Mouse (Mus musculus) lung, embryonic 15.5 days (tissue): ENCODE data around the gene Nhlrc4. TPM values are rescaled to one million over a fixed set of nuclear protein-coding genes. Genes with fewer than 3 reads are reported as not detected.

ENCODE experiments used
- ATAC-seq: fragments of 200-750 bp; cut with Nextera tagmentation; 2 replicates; pipeline ENCODE4 v1.8.0; 2017; ENCODE audit warnings: moderate number of reproducible peaks, borderline replicate concordance; ENCODE audit not compliant: low FRiP score, low TSS enrichment; ENCODE audit errors: extremely low read depth
- H3K27ac ChIP-seq: fragments of 300-500 bp; sonication (generic); 2 replicates; pipeline ENCODE4 v1.5.1; 2015; ENCODE audit warnings: moderate library complexity, mild to moderate bottlenecking, inconsistent platforms
- H3K27me3 ChIP-seq: fragments of 300-500 bp; sonication (generic); 2 replicates; pipeline ENCODE4 v1.6.1; 2015; ENCODE audit warnings: inconsistent platforms
- H3K36me3 ChIP-seq: fragments of 300-500 bp; sonication (generic); 2 replicates; pipeline ENCODE4 v1.6.1; 2015; ENCODE audit warnings: inconsistent platforms
- H3K4me1 ChIP-seq: fragments of 300-500 bp; sonication (generic); 2 replicates; pipeline ENCODE4 v1.6.1; 2015; ENCODE audit warnings: inconsistent platforms
- H3K4me2 ChIP-seq: fragments of 300-500 bp; sonication (generic); 2 replicates; pipeline ENCODE4 v1.6.1; 2015; ENCODE audit warnings: inconsistent platforms, mild to moderate bottlenecking, moderate library complexity
- H3K4me3 ChIP-seq: fragments of 300-500 bp; sonication (generic); 2 replicates; pipeline ENCODE4 v1.5.1; 2015; ENCODE audit warnings: mild to moderate bottlenecking, inconsistent platforms
- H3K9ac ChIP-seq: fragments of 300-500 bp; sonication (generic); 2 replicates; pipeline ENCODE4 v1.6.1; 2015; ENCODE audit warnings: inconsistent platforms
- H3K9me3 ChIP-seq: fragments of 300-500 bp; sonication (generic); 2 replicates; pipeline ENCODE4 v1.6.1; 2016; ENCODE audit warnings: inconsistent platforms
- WGBS: fragments of 180-500 bp; shearing (Covaris S2); methylation state at CpG from one replicate; pipeline ENCODE4 v1.1.7; 2015; 5-methylcytosine and 5-hydroxymethylcytosine counted together
- polyA plus RNA-seq: library from polyadenylated mRNA; unstranded; fragments of >200 nt; fragmentation: Nextera tagmentation; extraction: Ambion mirVana; gene quantifications from 2 replicates; pipeline ENCODE4 v1.2.1, GENCODE M21; 2015

The Nhlrc4 gene
- polyA plus RNA-seq, 1 experiment from 2014 or later: 0.51 TPM

DNA sequence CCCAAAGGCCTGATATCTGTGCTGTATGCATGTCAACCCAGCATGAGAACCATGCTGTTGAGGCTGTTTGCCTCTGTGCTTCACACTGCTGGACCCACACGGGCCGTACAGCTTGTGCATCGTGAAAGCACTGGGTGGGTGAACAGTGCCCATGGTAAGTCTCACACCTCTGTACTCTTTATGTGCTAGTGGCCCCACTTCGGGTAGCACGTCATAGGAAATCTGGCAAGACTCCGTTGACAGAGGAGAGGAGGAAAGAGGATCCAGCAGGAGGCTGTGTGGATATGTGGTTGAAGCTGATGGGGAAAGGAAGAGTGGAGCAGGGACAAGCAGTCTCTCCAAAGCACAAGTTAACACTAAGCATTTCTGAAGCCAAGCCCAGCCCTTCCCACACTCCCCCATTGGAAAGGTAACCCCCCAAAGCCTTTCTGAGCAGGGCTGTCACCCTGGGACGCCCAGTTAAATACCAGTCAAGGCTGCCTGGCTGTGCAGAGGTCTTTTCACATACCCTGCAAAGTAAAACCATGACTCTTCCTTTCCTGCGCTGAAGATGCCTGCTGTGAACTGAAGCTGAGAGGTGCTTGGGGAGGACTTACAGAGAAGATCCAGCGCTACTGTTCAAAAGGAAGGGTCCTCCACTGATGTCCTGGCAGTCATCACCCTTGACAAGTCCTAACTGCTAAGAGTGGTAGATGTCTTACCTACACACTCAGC lies 26.6 kb downstream of the Nhlrc4 start:
- peak overlapping the region; percentile 85 for H3K9ac ChIP-seq
- no peak for ATAC-seq
- H3K27ac ChIP-seq: no peak overlapping the region
- H3K4me2 ChIP-seq: peak overlapping the region; percentile 85
- no peaks in the 10 kb centered on the region for H3K27me3 ChIP-seq
- WGBS: 81% methylated on average over 9 of the region's 9 CpGs
- peak overlapping the region; percentile 84 for H3K4me3 ChIP-seq
- H3K9me3 ChIP-seq: no peaks in the 10 kb centered on the region
- peaks cover 30% of the 10 kb centered on the region for H3K4me1 ChIP-seq
- H3K36me3 ChIP-seq: peaks cover 5% of the 10 kb centered on the region; the same call in 1 of the 2 replicates

DNA sequence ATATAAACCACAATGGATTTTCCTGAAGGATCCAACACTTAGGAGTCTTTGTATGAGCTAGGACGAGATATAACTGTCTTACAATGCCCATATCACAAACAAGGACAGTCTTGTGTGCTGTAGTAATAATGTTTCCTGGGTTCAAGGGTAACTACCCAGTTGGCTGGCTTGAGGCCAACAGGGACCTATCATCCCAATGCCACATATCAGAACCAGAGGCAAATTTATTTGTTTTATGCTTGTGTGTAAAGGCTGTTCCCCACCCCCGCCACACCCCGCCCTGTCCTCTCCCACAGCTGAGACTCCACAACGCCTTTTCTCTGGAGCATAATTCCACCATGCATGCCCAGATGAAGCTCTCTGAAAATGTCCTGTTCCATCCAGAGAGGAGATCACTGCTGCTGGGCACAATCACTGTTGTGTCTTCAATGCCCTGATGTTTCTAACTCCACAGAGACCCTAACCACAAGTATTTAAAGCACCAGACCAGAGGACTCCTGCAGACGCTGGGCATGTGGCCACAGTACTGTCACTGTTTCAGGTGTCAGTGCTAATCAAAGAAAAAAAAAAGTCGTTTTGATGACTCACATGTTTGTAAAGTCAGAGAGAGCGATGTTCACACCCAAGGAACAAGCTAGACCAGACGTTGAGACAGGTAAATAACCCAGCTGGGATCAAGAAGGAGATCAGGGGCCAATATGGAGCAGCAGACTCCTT lies 27.7 kb downstream of the Nhlrc4 start:
- peaks cover 5% of the 10 kb centered on the region; the same call in 1 of the 2 replicates for H3K36me3 ChIP-seq
- H3K4me3 ChIP-seq: no peak overlapping the region
- H3K27ac ChIP-seq: no peak overlapping the region
- no peaks in the 10 kb centered on the region for H3K9me3 ChIP-seq
- no peak overlapping the region for H3K9ac ChIP-seq
- 76% methylated on average over 8 of the region's 8 CpGs for WGBS
- no peak overlapping the region for H3K4me2 ChIP-seq
- no peak for ATAC-seq
- H3K4me1 ChIP-seq: peaks cover 30% of the 10 kb centered on the region
- no peaks in the 10 kb centered on the region for H3K27me3 ChIP-seq

DNA sequence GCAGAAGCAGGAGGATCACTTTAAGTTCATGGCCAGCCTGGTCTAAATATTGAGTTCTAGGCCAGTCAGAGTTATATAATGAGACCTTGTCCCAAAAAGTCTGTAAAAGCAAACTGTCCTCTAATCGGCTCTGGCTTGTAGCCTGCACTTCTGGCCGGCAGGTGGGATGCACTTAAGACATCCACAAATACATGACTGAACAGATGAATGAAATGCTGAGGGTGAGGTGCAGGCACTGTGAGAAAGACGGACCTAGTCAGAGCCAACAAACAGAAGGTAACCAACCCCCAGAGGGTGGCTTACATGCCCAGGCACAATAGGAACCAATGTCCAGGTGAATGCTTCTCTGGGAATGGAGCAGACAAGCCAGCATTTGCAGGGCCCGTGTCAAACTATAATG lies 30.5 kb downstream of the Nhlrc4 start:
- Histone ChIP-seq H3K4me3 (no peak overlapping the region), H3K9ac (no peak overlapping the region), H3K27me3 (no peaks in the 10 kb centered on the region), H3K27ac (peak overlapping the region; percentile 34), H3K9me3 (no peaks in the 10 kb centered on the region), H3K36me3 (peaks cover 5% of the 10 kb centered on the region; the same call in 1 of the 2 replicates), H3K4me1 (peaks cover 25% of the 10 kb centered on the region), H3K4me2 (no peak overlapping the region)
- WGBS: 64% methylated on average over 4 of the region's 4 CpGs
- ATAC-seq: no peak

DNA sequence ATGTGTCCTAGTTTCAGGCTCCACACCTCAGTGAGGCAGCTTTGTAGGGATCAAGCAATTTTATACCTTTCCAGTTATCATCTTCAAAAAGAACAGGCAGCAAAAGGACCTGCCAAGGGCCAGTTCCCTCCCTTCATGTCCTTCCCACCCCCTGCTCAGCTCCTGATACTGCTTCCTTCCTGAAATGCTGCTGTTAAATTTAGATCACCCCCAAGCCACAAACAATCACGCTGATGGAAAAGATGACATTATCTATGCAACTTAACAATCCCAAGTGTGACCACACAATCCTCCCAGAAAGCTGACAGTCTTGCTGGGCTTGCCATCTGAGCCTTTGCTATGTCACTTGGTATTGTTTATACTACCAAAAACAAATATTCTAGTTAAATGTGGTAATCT lies 30.9 kb downstream of the Nhlrc4 start:
- H3K27me3 ChIP-seq: no peaks in the 10 kb centered on the region
- H3K36me3 ChIP-seq: peaks cover 5% of the 10 kb centered on the region; the same call in 1 of the 2 replicates
- no peak overlapping the region for H3K4me3 ChIP-seq
- ATAC-seq: no peak
- H3K4me2 ChIP-seq: no peak overlapping the region
- peak overlapping the region; percentile 34 for H3K27ac ChIP-seq
- no peaks in the 10 kb centered on the region for H3K9me3 ChIP-seq
- WGBS: 62% methylated on average over 1 of the region's 1 CpGs
- peaks cover 23% of the 10 kb centered on the region for H3K4me1 ChIP-seq
- H3K9ac ChIP-seq: no peak overlapping the region

DNA sequence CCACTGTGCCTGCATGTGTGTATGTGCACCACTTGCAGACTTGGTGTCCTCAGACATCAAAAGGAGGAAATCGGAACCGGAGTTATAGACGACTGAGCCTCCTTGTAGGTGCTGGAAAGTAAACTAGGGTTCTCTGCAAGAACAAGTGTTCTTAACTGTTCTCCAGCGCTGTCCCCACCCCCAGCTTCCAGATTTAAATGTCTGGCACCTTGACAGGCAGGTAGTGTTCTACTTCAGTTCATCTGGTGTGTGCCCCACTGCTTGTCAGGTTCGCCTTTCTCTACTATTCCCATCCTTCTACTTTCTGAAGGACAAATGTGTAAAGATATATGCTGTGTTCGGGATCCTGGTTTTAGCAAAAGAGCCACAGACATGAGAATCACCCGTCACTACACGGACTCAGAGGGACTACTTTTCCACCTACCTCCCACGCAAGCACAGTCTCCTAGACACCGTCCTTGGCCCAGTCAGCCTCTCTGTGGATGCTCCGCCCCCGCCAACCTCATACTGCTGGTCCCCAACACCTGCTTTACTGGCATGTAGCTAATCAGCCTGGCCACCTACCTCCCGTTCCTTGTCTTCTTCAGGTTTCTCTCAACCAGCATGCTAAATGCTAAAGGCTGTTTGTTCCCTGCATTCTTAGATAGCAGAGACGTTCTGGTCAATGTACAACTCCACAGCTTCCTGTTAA lies 31.4 kb downstream of the Nhlrc4 start:
- Histone ChIP-seq H3K9me3 (no peaks in the 10 kb centered on the region), H3K36me3 (peaks cover 5% of the 10 kb centered on the region; the same call in 1 of the 2 replicates), H3K4me2 (no peak overlapping the region), H3K27ac (0 out of 2 replicates have a peak overlapping the region, but pooled peaks have one; percentile 34), H3K4me3 (no peak overlapping the region), H3K4me1 (peaks cover 18% of the 10 kb centered on the region), H3K27me3 (no peaks in the 10 kb centered on the region), H3K9ac (no peak overlapping the region)
- 76% methylated on average over 14 of the region's 14 CpGs for WGBS
- no peak for ATAC-seq

DNA sequence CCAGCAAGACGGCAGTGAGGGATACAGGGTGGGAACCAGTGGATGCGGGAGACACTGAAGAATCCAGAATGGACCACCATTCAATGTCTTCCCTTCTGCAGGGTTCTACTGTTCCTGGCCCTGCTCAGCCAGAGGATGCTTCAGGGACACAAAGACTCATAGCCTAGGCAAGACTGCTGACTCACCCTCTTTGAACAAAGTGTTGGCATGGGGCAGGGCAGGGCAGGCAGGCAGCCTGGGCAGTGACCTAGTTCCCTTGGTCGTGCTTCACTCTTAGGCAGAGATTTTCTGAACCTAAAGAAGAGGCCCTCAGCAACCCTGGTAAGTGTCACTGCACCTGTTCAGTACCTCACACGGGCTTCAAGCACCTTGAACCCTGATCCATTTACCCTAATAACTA lies 32.9 kb downstream of the Nhlrc4 start:
- WGBS: 93% methylated on average over 4 of the region's 4 CpGs
- no peak overlapping the region for H3K9ac ChIP-seq
- peaks cover 3% of the 10 kb centered on the region; the same call in 1 of the 2 replicates for H3K36me3 ChIP-seq
- no peaks in the 10 kb centered on the region for H3K9me3 ChIP-seq
- ATAC-seq: no peak
- no peak overlapping the region for H3K27ac ChIP-seq
- no peaks in the 10 kb centered on the region for H3K27me3 ChIP-seq
- H3K4me1 ChIP-seq: peaks cover 9% of the 10 kb centered on the region
- H3K4me2 ChIP-seq: no peak overlapping the region
- no peak overlapping the region for H3K4me3 ChIP-seq

DNA sequence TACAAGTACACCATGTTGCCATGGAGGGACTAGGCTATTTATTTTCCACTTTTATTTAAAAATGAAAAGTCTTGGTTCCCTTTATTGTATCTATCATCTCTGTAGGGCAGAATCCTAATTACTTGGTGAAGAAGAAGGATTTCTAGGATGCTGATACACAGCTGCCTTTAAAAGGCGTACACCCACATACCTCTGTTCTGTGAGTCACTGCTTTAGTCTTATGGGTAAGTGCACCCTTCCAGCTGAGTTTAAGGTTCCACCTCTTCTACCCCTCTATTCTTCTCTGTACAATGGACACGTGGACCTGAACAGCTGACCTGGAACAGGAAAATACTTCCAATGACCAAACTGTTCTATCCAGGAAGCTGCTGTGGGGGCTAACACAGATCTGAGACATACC lies 37.1 kb downstream of the Nhlrc4 start:
- 87% methylated on average over 2 of the region's 2 CpGs for WGBS
- no peak for ATAC-seq
- H3K36me3 ChIP-seq: peaks cover 5% of the 10 kb centered on the region; the same call in 1 of the 2 replicates
- no peak overlapping the region for H3K9ac ChIP-seq
- H3K27ac ChIP-seq: no peak overlapping the region
- no peaks in the 10 kb centered on the region for H3K4me1 ChIP-seq
- H3K4me3 ChIP-seq: no peak overlapping the region
- H3K27me3 ChIP-seq: no peaks in the 10 kb centered on the region
- no peaks in the 10 kb centered on the region for H3K9me3 ChIP-seq
- no peak overlapping the region for H3K4me2 ChIP-seq

DNA sequence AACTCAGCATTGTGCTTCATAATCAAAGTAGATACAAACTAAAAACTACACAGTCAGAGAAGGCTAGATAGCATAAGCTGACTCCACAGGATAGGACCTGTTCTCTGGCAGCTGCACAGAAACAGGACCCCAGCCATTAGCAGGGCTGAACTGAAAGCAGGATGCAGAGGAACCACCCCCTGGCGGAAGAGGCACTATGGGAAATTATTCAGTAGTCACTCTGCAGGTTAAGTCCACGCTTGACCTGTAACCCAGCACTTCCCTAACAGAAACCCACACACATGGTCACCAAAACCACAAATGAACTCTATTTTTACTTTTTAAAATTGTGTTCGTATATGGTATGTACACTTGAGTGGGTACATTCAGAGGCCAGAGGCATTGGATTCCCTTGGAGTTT lies 41.7 kb downstream of the Nhlrc4 start:
- ATAC-seq: no peak
- no peaks in the 10 kb centered on the region for H3K9me3 ChIP-seq
- H3K4me3 ChIP-seq: no peak overlapping the region
- H3K27me3 ChIP-seq: no peaks in the 10 kb centered on the region
- peaks cover 12% of the 10 kb centered on the region for H3K36me3 ChIP-seq
- no peak overlapping the region for H3K4me2 ChIP-seq
- no peak overlapping the region for H3K27ac ChIP-seq
- no peaks in the 10 kb centered on the region for H3K4me1 ChIP-seq
- 87% methylated on average over 3 of the region's 3 CpGs for WGBS
- H3K9ac ChIP-seq: no peak overlapping the region

DNA sequence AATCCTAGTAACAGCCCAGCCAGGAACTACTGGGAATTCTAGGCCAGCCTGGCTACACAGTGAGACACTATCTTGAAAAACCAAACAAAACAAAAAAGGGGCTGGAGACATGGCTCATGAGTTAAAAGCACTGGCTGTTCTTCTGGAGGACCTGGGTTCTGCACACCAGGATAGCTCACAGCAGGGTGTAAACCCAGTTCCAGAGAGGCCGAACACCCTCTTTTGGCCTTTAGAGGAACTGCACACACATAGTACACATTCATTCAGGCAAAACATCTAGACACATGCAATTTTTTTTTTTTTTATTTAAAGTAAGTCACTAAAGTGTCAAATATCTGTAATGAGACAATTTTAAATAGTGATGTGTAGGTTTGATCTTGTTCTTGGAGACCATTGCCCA lies 44.6 kb downstream of the Nhlrc4 start:
- Histone ChIP-seq H3K27me3 (no peaks in the 10 kb centered on the region), H3K4me3 (no peak overlapping the region), H3K9ac (no peak overlapping the region), H3K36me3 (peaks cover 7% of the 10 kb centered on the region), H3K9me3 (no peaks in the 10 kb centered on the region), H3K4me2 (no peak overlapping the region), H3K4me1 (no peaks in the 10 kb centered on the region), H3K27ac (no peak overlapping the region)
- no peak for ATAC-seq
- 97% methylated on average over 1 of the region's 1 CpGs for WGBS

DNA sequence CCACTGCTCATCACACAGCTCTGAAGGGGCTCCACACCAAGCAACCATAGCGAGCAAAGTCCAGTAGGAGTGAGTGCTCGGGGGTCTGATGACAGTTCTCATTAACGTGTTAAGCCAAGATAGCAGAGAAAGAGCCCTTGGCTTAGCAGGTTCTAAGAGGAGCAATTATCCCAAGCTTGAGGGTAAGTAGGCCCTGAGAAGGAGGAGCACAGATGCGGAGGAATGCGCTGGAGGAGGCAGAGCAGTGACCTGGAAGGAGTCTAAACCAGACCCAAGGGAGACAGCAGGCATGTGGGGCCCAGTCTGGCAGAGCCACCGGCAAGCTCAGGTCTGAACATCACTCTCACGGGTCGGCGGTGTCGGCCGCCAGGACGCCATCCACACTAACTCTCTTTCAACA lies 48.9 kb downstream of the Nhlrc4 start:
- Histone ChIP-seq H3K4me1 (no peaks in the 10 kb centered on the region), H3K9ac (no peak overlapping the region), H3K4me3 (no peak overlapping the region), H3K36me3 (peaks cover 7% of the 10 kb centered on the region), H3K4me2 (no peak overlapping the region), H3K9me3 (no peaks in the 10 kb centered on the region), H3K27ac (no peak overlapping the region), H3K27me3 (no peaks in the 10 kb centered on the region)
- WGBS: 66% methylated on average over 12 of the region's 12 CpGs
- ATAC-seq: no peak

DNA sequence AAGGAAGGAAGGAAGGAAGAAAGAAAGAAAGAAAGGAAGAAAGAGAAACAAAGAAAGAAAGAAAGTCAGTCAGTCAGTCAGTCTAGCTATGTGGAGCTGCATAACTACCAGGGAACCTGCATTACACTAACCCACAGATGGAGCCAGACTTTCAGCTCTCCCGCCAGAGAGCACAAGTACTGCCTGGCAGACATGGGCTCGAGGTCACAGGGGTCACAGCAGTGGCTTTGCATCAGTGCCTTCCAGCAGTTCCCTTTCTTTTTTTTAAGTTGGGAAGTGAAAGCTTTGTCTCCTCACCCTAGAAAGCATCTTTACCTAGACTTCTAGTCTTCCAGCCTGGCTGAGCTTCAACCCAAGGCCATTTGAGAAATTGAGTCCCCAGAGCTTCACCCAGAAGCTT lies 49.3 kb downstream of the Nhlrc4 start:
- no peaks in the 10 kb centered on the region for H3K9me3 ChIP-seq
- H3K4me3 ChIP-seq: no peak overlapping the region
- ATAC-seq: no peak
- no peak overlapping the region for H3K4me2 ChIP-seq
- no peaks in the 10 kb centered on the region for H3K27me3 ChIP-seq
- peaks cover 3% of the 10 kb centered on the region; the same call in 1 of the 2 replicates for H3K36me3 ChIP-seq
- WGBS: 66% methylated on average over 2 of the region's 2 CpGs
- H3K9ac ChIP-seq: no peak overlapping the region
- no peaks in the 10 kb centered on the region for H3K4me1 ChIP-seq
- no peak overlapping the region for H3K27ac ChIP-seq
